Mouse (Mus musculus) left cerebral cortex, adult 9 months (tissue): ENCODE results near the gene Gm19684.
"Not testable (repeated sequence)": the region's sequence is repeated elsewhere in the genome, so short reads cannot be mapped to it uniquely, and the experiment has no call there.

Experiments
- DNase-seq, 2 experiments: peaks; one replicate each; pipeline ENCODE4 v3.0.0; 2022; ENCODE audit warnings: low spot score in 2 of 2

The Gm19684 gene

GRCm38 (mm10) chr17:36176132-36176531 lies 54.7 kb downstream of the Gm19684 start:
- DNase-seq, result not testable (repeated sequence)

- not testable (repeated sequence) for DNase-seq
These were observed 57.5 kb downstream of the Gm19684 start for GRCm38 (mm10) chr17:36178938-36179337.
